Mouse (Mus musculus) testis, postnatal 14 days (tissue): Measurements from ENCODE around the gene Pakap.

Source experiments
- DNase-seq: peaks from one replicate; pipeline ENCODE4 v3.0.0; 2021; ENCODE audit warnings: low spot score

Pakap gene

DNA sequence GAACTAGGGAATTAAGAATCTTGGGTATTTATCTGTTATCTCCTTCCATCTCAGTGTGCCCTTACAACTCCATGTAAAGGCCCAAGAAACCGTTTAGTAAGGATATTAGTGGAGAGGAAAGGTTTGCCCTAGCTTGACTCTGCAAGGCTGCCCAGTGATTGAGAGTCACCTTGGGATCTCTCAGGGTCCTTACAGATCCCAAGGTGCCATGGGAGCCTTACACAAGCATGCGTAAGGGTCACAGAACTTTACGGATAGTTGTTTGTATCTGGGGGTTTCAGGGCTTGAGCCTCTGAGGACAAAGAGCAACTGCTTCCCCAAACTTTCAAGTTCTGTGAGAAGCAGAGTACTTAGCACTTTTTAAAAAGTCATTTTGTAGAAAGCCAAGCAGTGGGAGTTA, 6.2 kb downstream of the Pakap start:
- DNase-seq, result no peak

DNA sequence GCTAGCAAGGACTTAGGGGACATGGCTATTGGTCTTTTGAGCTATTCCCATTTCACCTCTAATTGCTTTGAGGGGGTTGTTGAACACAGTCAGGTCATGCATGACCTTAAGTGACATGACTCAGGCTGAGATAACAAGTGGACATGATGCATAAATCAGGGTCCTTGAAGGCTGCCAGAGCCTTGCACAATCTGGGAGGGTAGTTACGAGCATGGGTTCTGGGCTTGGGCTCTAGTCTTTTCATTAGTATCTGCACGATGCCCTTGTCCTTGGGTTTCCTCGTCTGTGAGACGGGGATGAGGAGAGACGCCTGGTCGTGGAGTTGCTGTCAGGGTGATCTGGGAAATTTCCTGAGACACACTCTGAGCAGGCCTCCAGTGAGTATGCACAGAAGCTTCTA, 6.7 kb downstream of the Pakap start:
- no peak for DNase-seq

- DNase-seq, result no peak
Observed at GRCm38 (mm10) chr4:57575686-57576085, 7.7 kb downstream of the Pakap start.

- no peak for DNase-seq
Observed at GRCm38 (mm10) chr4:57576095-57576494, 8.1 kb downstream of the Pakap start.

- no peak for DNase-seq
Observed at GRCm38 (mm10) chr4:57579683-57580082, 11.7 kb downstream of the Pakap start.

DNA sequence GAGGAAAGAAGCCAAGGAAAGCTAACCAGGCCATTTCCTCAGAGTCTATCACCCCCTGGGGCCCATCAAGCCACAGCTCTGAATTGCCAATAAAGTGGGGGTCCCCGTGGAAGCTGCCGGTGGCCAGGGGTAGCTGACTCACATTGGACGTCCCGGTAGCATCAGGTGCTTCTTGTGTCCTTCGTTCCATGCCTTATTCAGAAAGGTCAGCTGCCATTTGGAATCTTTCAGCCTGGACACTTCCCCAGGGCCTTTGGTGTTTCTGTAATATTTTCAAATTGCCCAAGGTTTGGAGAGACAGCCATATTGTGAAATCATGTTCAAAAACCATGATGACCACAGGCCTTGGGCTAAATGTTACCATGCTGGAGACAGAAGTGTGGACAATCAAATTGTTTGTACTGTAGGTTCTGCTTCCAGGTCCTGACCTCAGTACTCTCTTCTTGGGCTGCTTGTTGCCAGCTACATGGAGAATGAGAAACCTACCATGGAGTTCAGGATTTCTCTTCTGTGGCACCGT, 17.4 kb downstream of the Pakap start:
- DNase-seq, result no peak

GRCm38 (mm10) chr4:57586933-57587658, 19.1 kb downstream of the Pakap start:
- DNase-seq, result no peak

DNA sequence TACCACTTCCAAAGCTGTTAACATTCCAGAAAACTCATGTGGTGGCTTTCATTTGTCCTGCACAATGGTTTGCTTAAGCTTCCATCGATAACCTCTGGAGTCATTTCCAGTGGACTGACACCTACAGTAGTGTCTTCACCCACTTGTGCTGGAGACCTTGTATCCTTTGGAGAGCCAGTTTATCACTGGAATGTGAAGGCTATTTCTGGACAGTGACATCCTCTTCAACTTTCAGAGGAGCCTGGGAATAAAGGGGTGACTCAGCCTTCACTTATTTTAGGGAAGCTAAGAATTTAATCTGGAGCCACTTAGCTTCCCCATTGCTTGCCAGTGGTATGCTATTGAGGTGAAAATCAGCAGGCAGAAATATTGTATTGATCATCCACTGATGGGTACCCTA, 20.4 kb downstream of the Pakap start:
- no peak for DNase-seq

DNA sequence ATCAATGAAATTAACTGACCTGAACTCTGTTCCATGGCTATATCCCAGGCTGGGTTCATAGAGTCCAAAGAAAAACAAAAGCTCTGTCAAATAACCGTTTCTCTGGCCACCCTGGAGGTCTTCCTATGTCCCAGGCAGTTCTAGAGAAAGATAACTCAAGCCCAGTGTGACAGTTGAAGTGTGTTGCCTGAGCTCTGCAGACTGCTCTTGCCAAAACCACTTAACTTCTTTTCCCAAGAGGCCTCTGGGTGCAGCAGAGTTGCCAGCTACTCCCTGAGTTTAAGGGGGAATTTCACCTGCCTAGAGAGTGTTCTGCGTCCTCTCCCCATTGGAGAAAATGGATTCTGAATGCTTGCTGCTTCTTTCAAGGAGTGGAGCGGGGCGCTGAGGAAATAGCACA, 24.8 kb downstream of the Pakap start:
- DNase-seq, result no peak

- no peak for DNase-seq
Observed at GRCm38 (mm10) chr4:57599946-57600345, 32.0 kb downstream of the Pakap start.

- DNase-seq, result no peak
Observed at GRCm38 (mm10) chr4:57600685-57601457, 32.9 kb downstream of the Pakap start.

GRCm38 (mm10) chr4:57601458-57601835, 33.5 kb downstream of the Pakap start:
- no peak for DNase-seq

DNA sequence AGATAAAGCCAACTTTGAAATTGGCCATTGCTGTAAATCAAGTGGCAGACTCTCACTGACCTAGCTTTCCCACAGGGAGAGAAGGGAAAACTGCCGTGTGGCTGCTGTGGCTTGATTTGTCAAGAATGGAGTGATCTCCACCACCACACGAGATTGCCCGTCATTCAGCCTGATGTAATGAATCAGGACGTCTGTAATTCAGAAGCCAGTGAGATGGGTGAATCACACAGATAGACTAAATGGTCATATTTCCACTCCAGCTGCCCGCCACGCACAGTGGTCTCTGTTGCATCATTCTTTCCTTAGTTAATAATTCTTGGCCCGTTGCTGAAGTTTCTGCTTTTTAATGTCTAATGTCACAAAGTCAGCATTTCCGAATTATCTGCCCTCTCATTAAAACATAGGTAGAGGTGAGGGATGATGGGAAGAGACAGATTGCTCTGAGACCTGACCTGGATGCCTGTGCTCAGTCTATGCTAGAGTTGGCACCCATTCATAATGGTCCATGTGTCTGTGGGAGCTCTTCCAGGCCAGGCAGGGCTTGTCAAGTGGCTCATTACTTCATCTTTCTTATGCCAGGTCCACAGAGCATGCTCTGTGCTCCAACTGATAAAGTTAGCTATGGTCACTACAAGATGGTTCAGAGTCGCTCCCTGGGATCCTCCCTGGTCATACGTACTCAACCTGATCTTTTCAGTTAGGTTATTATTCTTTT, 34.1 kb downstream of the Pakap start:
- DNase-seq, result no peak

- DNase-seq, result no peak
Observed at GRCm38 (mm10) chr4:57606258-57606657, 38.3 kb downstream of the Pakap start.

DNA sequence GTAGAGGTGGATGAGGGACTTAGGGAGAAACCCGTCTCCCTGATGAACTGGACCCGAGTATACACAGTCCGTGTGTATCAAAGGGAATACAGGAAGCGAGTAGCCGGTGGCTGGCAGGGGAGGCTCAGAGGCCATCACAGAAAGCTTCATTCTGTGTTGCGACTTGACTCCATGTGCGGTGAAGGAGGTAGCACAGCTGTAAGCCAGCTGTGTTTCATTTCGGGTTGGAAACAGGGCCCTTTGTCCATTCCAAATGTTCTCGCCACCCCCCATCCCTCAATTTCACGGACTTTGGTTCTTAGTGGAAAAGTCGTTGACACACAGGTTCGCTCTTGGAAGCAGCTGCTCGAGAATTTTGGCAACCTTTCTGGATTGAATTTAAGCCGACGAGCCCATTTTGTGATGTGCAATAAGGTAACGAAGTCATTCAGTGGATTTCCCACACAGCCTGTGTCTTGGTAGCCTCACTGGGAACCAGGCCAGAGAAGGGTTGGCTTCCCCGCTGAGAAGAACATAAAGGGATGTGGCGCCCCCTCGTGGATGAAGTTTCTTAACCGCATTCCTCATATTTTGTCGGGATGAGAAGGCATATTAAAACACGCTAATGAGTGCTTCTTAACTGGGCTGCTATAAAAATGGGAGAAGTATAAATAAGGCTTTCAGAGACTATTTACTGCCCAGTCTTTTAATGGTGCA, 39.4 kb downstream of the Pakap start:
- DNase-seq, result peak; percentile 74

- no peak for DNase-seq
Observed at GRCm38 (mm10) chr4:57611303-57612077, 43.5 kb downstream of the Pakap start.

DNA sequence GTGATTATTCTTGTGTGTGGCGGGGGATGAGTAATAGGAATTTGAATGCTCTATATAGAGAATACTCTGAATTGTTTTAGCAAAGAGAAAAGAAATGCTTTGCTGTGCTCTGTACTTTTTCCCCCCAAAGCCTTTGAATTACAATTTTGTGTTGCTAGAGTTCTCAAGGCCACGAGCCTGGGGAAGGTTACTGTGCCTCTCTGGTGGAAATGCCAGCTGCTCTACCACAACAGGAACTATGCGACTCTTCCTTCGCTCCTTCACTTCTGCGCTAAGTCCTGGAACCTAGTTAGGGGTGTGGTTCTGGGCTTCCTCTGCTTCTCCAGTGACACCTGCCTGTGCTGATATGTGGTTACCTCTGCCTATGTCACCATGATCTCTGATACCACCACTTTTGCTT, 44.7 kb downstream of the Pakap start:
- DNase-seq, result no peak

DNA sequence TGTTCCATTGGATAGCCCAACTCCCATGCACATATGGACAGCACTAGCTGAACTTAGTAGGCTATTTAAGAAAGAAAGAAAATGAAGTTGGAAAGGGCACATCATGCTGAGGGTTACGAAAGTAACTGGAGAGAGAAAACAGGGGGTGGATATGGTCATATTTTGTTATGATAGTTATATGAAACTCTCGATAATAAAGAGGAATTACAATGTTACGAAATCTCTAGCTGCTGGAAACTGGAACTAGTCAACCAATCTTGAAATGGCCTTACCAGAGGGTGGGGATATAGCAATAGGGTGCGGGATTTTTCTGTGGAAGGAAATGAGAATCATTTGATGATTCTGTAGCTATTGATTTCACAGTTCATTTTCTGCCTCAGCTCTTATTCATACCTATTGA, 46.7 kb downstream of the Pakap start:
- DNase-seq, result no peak

DNA sequence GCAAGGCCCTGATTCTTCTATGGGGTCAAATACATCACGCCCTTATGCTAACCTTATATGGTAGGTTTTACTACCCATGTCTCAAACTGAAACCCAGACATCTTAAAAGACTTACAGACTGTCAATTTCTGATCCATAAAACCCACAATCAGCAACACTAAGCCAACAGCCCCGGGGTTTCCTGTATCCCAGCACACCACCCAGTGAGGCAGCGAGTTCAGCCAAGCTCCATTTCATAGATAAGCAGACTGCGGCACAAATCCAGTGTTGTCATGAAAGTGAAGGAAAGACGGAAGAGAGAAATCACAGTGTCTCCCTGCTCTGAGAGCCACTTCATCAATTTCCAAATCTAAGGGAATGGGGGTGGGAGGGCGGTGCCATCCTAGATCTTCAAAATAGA, 50.8 kb downstream of the Pakap start:
- DNase-seq, result no peak

GRCm38 (mm10) chr4:57622816-57623215, 54.8 kb downstream of the Pakap start:
- no peak for DNase-seq

- DNase-seq, result no peak
Observed at GRCm38 (mm10) chr4:57624819-57625218, 56.8 kb downstream of the Pakap start.
